Mouse (Mus musculus) CH12.LX (cell line): ENCODE results near the gene Nsun5.
"Not testable (repeated sequence)": the region's sequence is repeated elsewhere in the genome, so short reads cannot be mapped to it uniquely, and the experiment has no call there.

Source experiments
- CHD2 ChIP-seq: IDR thresholded peaks from 2 replicates; pipeline ENCODE4 v1.6.1; 2011; ENCODE audit warnings: low read length, improper control_type of control experiment
- CTCF ChIP-seq, 2 experiments: IDR thresholded peaks in 1 of 2; conservative IDR thresholded peaks in 1 of 2; 2 replicates each; pipeline ENCODE4 v1.5.1; 2011 to 2012; ENCODE audit warnings: low read depth in 2 of 2, low read length in 2 of 2, improper control_type of control experiment in 1 of 2, inconsistent platforms in 1 of 2, mild to moderate bottlenecking in 1 of 2, moderate library complexity in 1 of 2
- KAT2A ChIP-seq: IDR thresholded peaks from 2 replicates; pipeline ENCODE4 v1.6.1; 2012; ENCODE audit warnings: low read length, improper control_type of control experiment, inconsistent platforms; ENCODE audit not compliant: insufficient replicate concordance
- MAFK ChIP-seq: IDR thresholded peaks from 2 replicates; pipeline ENCODE4 v1.6.1; 2011; ENCODE audit warnings: low read length, improper control_type of control experiment; ENCODE audit not compliant: insufficient replicate concordance
- MAX ChIP-seq: IDR thresholded peaks from 2 replicates; pipeline ENCODE4 v1.6.1; 2011; ENCODE audit warnings: low read length, improper control_type of control experiment
- MXI1 ChIP-seq: IDR thresholded peaks from 2 replicates; pipeline ENCODE4 v1.6.1; 2011; ENCODE audit warnings: mild to moderate bottlenecking, low read depth, low read length, improper control_type of control experiment
- TBP ChIP-seq: conservative IDR thresholded peaks from 2 replicates; pipeline ENCODE4 v1.6.1; 2011; ENCODE audit warnings: low read depth, low read length, improper control_type of control experiment
- TCF12 ChIP-seq: IDR thresholded peaks from 2 replicates; pipeline ENCODE4 v1.6.1; 2014; ENCODE audit warnings: low read depth, mild to moderate bottlenecking, inconsistent platforms, low read length, improper control_type of control experiment
- UBTF ChIP-seq: IDR thresholded peaks from 2 replicates; pipeline ENCODE4 v1.6.1; 2012; ENCODE audit warnings: low read depth, mild to moderate bottlenecking, inconsistent platforms, low read length, improper control_type of control experiment, moderate library complexity
- ZMIZ1 ChIP-seq: IDR thresholded peaks from 2 replicates; pipeline ENCODE4 v1.6.1; 2012; ENCODE audit warnings: low read depth, mild to moderate bottlenecking, inconsistent platforms, low read length, improper control_type of control experiment

DNA sequence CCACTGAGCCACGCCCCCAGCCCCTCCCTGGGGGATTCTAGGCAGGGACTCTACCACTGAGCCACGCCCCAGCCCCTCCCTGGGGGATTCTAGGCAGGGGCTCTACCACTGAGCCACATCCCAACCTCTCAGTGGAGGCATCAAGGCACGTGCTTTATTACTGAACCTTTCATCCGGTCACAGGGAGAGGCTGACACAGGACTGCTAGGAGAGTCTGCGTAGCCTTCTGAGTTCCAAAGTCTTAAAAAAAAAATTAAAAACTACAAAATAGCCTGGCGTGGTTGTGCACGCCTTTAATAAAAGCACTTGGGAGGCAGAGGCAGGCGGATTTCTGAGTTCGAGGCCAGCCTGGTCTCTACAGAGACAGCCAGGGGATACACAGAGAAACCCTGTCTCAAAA lies 557 bp upstream of the Nsun5 start:
- TF ChIP-seq ZMIZ1; TBP; MAFK; KAT2A; UBTF; CTCF (conservative IDR thresholded peaks at IDR 0.05 in 1 of 2, IDR thresholded peaks at IDR 0.05 in 1 of 2; ENCODE audit: low read depth in 2 of 2, low read length in 2 of 2); TCF12; CHD2; MXI1; MAX: not testable (repeated sequence)
